Mouse (Mus musculus) stomach, embryonic 15.5 days (tissue): ENCODE measurements around the gene Mrpl14. TPM values are rescaled to one million over a fixed set of nuclear protein-coding genes. Genes with fewer than 3 reads are reported as not detected.

Experiments used
- ATAC-seq: fragments of 200-750 bp; cut with Nextera tagmentation; 2 replicates; pipeline ENCODE4 v1.8.0; 2017; ENCODE audit warnings: low read depth, moderate number of reproducible peaks, moderate TSS enrichment; ENCODE audit not compliant: insufficient read depth, low FRiP score
- H3K27ac ChIP-seq: fragments of 300-500 bp; sonication (generic); 2 replicates; pipeline ENCODE4 v1.5.1; 2015; ENCODE audit warnings: mild to moderate bottlenecking, inconsistent platforms
- H3K27me3 ChIP-seq: fragments of 300-500 bp; sonication (generic); replicated peaks from 2 replicates; pipeline ENCODE4 v1.6.1; 2015; ENCODE audit warnings: inconsistent platforms
- H3K36me3 ChIP-seq: fragments of 300-500 bp; sonication (generic); 2 replicates; pipeline ENCODE4 v1.6.1; 2015; ENCODE audit warnings: inconsistent platforms
- H3K4me1 ChIP-seq: fragments of 300-500 bp; sonication (generic); 2 replicates; pipeline ENCODE4 v1.6.1; 2015; ENCODE audit warnings: inconsistent platforms
- H3K4me2 ChIP-seq: fragments of 300-500 bp; sonication (generic); 2 replicates; pipeline ENCODE4 v1.6.1; 2015; ENCODE audit warnings: mild to moderate bottlenecking, inconsistent platforms
- H3K4me3 ChIP-seq: fragments of 300-500 bp; sonication (generic); replicated peaks from 2 replicates; pipeline ENCODE4 v1.5.1; 2015; ENCODE audit warnings: inconsistent platforms
- H3K9ac ChIP-seq: fragments of 300-500 bp; sonication (generic); 2 replicates; pipeline ENCODE4 v1.6.1; 2015; ENCODE audit warnings: inconsistent platforms
- H3K9me3 ChIP-seq: fragments of 300-500 bp; sonication (generic); 2 replicates; pipeline ENCODE4 v1.6.1; 2016; ENCODE audit warnings: inconsistent platforms
- WGBS: fragments of 180-500 bp; shearing (Covaris S2); methylation state at CpG from one replicate; pipeline ENCODE4 v1.1.7; 2015; 5-methylcytosine and 5-hydroxymethylcytosine counted together
- polyA plus RNA-seq: library from polyadenylated mRNA; unstranded; fragments of >200 nt; fragmentation: Nextera tagmentation; extraction: Ambion mirVana; gene quantifications from 2 replicates; pipeline ENCODE4 v1.2.1, GENCODE M21; 2015

Gene Mrpl14
- 145 and 154 TPM in 2 replicates for polyA plus RNA-seq

DNA sequence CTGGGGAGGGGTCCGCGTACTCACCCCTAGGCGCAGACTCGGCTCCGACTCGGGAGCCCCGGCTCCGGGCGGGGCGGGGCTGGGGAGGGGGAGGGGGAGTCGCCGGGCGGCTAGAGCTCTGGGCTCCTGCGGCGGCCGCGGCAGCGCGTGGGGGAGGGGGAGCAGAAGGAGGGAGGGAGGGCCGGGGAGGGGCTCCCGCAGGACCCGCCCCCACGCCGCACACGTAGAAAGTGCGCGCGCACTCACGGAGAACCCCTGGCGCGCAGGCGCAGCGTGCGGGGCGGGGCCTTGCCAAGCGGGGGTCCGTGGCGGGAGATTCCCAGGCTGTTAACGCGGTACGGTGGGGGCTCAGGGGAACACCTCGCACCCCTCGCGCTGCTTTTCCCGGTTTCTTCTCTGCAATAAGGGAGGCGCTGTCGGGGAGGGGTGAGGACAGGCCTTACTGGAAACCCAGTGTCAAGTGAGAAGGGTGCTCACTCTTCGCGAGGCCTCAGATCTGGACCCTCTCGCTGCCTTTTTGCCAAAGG lies at the start of gene Mrpl14:
TSS of gene Mrpl14 (plus strand) at position 230 of the 527 bp plus-strand sequence.
- peak; percentile 88 for ATAC-seq
- peak within 1 kb of the TSS; percentile 81 for H3K27ac ChIP-seq
- peak within 1 kb of the TSS; percentile 84 for H3K4me2 ChIP-seq
- peaks cover 26% of the 10 kb centered on the region for H3K4me1 ChIP-seq
- H3K36me3 ChIP-seq = no peaks in the 10 kb centered on the region
- no peaks in the 10 kb centered on the region for H3K27me3 ChIP-seq
- WGBS = under 1% methylated on average over 37 of the region's 50 CpGs
- H3K9ac ChIP-seq = peak within 1 kb of the TSS; percentile 96
- H3K4me3 ChIP-seq = peak within 1 kb of the TSS; percentile 93
- no peaks in the 10 kb centered on the region for H3K9me3 ChIP-seq

DNA sequence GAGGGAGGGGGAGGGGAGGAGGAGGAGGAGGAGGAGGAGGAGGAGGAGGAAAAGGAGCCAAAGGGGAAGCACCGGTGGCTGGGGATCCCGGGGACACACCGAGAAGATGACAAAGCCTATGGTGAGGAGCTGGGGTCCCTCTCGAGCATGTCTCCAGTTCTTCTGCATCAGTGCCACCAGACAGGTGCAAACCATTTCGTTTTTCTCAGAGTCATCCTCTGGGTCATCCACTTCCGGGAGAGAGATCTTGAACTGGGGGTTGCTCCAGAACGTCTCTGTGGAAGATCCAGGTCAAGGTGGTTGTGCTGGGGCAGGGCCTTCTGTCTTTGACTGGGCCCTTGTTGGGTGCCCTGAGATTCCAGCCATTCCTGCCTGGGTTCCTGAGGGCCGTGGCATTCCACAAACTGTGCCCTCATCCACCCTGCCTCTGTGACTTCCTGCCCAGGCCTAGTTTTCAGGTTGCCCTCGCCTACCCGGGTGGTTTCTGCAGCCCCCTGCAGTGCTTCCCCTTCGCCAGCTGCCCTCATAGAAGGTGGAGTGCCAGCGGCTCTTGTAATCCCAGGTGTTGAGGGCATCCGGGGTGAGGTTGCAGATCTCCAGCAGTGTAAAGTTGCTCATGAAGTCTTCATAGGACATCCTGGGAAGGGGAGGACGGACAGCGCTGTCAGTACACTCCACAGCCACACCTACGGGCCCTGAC lies 47.4 kb upstream of the Mrpl14 start:
- Histone ChIP-seq H3K9ac (no peak overlapping the region), H3K4me1 (no peaks in the 10 kb centered on the region; the same call in 1 of the 2 replicates), H3K27me3 (no peaks in the 10 kb centered on the region), H3K4me3 (no peak overlapping the region), H3K27ac (no peak overlapping the region), H3K9me3 (no peaks in the 10 kb centered on the region), H3K4me2 (no peak overlapping the region), H3K36me3 (no peaks in the 10 kb centered on the region)
- no peak for ATAC-seq
- 78% methylated on average over 16 of the region's 16 CpGs for WGBS

DNA sequence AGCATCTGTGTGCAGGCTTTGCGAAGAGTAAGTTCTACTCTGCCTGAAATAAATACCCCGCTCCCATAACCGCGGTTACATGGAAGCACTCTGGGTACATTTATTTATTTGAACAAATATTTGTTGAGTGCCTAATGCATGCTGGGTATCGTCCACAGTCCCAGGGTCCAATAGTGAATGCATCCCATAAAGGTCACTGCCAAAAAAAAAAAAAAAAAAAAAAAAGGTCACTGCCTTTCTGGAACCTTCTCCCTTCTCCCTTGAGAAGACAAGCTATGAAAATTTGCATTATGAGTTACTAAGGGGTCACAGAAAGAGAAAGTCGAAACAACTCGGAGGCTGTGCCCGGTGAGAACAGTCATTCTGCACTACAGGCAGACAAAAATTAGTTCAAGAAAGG lies 44.1 kb upstream of the Mrpl14 start:
- ATAC-seq = no peak

DNA sequence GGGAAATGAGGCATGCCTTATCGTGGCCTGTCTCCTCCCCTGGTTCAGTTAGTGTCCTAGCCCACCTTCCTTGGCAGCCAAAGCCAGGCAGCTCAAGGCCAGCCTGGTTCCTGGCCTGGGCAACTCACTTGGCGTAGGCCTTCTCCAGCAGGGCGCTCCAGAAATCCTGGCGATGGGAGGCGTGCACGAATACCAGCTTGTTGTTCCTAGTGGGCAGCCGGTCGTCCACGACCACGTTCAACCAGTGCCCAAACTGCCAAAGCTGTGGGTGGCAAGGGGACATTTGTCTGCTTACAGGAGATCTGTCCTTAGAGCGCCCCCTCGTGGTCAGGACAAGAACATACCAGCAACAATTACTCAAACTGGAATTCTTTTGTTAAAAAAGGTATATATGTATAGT lies 43.4 kb upstream of the Mrpl14 start:
- Histone ChIP-seq H3K4me3 (no peak overlapping the region), H3K27ac (no peak overlapping the region), H3K9ac (no peak overlapping the region), H3K4me1 (no peaks in the 10 kb centered on the region; the same call in 1 of the 2 replicates), H3K4me2 (no peak overlapping the region), H3K36me3 (no peaks in the 10 kb centered on the region), H3K9me3 (no peaks in the 10 kb centered on the region), H3K27me3 (no peaks in the 10 kb centered on the region)
- no peak for ATAC-seq
- 24% methylated on average over 12 of the region's 12 CpGs for WGBS

More for the DNA sequence above, 44.1 kb upstream of the Mrpl14 start:
- Histone ChIP-seq H3K4me1 (no peaks in the 10 kb centered on the region; the same call in 1 of the 2 replicates), H3K27me3 (no peaks in the 10 kb centered on the region), H3K4me2 (no peak overlapping the region), H3K36me3 (no peaks in the 10 kb centered on the region), H3K27ac (no peak overlapping the region), H3K9ac (no peak overlapping the region), H3K9me3 (no peaks in the 10 kb centered on the region), H3K4me3 (no peak overlapping the region)
- WGBS = 83% methylated on average over 8 of the region's 8 CpGs

DNA sequence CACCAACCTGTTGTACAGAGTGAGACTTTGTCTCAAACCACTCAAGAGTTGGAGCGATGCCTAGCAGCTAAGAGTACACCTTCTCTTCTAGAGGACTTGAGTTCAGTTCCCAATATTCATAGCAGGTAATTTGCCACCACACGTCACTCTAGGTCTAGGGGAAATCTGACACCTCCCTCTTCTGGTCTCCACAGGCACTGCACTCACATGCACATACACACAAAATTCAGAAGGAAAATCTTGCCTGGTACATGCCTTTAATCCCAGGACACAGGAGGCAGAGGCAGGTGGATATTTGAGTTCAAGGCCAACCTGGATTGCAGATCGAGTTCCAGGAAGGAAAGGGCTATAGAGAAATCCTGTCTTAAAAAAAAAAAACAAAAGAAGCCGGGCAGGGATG lies 41.9 kb upstream of the Mrpl14 start:
- no peak overlapping the region for H3K4me3 ChIP-seq
- WGBS = 91% methylated on average over 4 of the region's 4 CpGs
- H3K27me3 ChIP-seq = no peaks in the 10 kb centered on the region
- H3K4me2 ChIP-seq = no peak overlapping the region
- no peaks in the 10 kb centered on the region; the same call in 1 of the 2 replicates for H3K4me1 ChIP-seq
- H3K27ac ChIP-seq = no peak overlapping the region
- no peaks in the 10 kb centered on the region for H3K9me3 ChIP-seq
- H3K36me3 ChIP-seq = no peaks in the 10 kb centered on the region
- ATAC-seq = no peak
- no peak overlapping the region for H3K9ac ChIP-seq

DNA sequence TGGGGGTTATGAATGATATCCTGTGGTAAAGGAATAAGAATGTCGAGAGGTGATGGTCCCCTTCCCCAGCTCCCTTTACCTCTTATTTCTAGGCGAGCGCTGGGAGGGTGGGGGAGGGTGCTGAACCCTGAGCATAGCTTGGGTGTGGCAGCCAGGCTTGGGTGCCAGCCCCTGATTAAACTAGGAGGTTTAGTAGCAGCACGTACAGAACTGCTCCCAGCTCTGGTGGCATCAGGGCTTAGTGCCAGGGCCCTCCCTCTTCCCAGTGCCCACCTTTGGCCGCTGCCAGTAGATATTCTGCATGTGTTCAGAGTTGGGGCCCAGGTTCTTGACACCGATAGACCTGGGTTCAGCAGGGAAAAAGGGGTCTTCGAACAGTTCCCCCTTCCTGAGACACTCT lies 32.9 kb upstream of the Mrpl14 start:
- 56% methylated on average over 7 of the region's 7 CpGs for whole genome bisulfite sequencing

DNA sequence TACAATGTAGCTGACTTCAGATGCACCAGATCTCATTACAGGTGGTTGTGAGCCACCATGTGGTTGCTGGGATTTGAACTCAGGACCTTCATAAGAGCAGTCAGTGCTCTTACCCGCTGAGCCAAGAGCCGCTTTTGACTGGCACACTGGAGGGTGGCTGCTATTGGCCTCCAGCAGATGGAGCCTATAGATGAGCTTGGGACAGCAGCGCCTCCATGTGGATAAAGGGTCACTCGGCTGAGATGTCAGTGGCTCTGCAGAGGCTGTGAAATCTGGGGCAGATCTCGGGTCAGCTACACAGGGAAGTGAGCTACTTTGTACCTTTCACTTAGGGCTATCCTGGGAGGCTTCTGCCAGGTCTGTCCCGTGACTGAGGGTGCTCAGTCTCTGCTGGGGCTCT lies 30.3 kb upstream of the Mrpl14 start:
- no peaks in the 10 kb centered on the region for H3K27me3 ChIP-seq
- no peaks in the 10 kb centered on the region for H3K4me1 ChIP-seq
- ATAC-seq = no peak
- H3K9me3 ChIP-seq = no peaks in the 10 kb centered on the region
- no peaks in the 10 kb centered on the region for H3K36me3 ChIP-seq
- H3K4me3 ChIP-seq = no peak overlapping the region
- no peak overlapping the region for H3K9ac ChIP-seq
- WGBS = 23% methylated on average over 6 of the region's 6 CpGs
- no peak overlapping the region for H3K27ac ChIP-seq
- no peak overlapping the region for H3K4me2 ChIP-seq

More for the DNA sequence above, 32.9 kb upstream of the Mrpl14 start:
- no peak for ATAC-seq
- no peaks in the 10 kb centered on the region for H3K27me3 ChIP-seq
- H3K9ac ChIP-seq = no peak overlapping the region
- no peak overlapping the region for H3K4me2 ChIP-seq
- H3K4me1 ChIP-seq = no peaks in the 10 kb centered on the region
- no peak overlapping the region for H3K4me3 ChIP-seq
- no peaks in the 10 kb centered on the region for H3K36me3 ChIP-seq
- H3K27ac ChIP-seq = no peak overlapping the region
- H3K9me3 ChIP-seq = no peaks in the 10 kb centered on the region

DNA sequence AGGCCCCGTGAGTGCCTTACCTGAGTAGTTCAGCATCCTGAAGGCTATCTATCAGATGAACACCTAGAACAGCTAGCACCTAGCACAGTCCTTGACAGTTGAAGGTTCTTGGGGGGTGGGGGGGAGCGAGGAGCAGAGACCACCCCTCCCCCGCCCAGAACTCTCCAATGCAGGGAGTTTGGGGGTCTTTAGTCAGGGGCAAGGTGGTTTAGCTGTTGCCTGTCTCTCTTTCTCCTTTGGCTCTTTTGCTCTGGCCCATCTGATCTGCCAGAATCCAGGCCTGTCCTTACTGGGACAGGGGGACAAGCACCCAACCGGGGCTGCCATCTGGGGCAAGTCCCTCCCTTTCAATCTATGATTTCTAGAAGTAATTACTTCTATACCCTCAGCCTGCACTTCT lies 26.9 kb upstream of the Mrpl14 start, which contains the start of gene Capn11:
TSS of gene Capn11 (minus strand) at position 101 of the 400 bp plus-strand sequence.
- H3K36me3 ChIP-seq = peaks cover 3% of the 10 kb centered on the region; the same call in 1 of the 2 replicates
- ATAC-seq = no peak
- H3K9me3 ChIP-seq = no peaks in the 10 kb centered on the region
- H3K4me2 ChIP-seq = no peak within 1 kb of the TSS
- no peaks in the 10 kb centered on the region for H3K27me3 ChIP-seq
- H3K4me1 ChIP-seq = no peaks in the 10 kb centered on the region
- no peak within 1 kb of the TSS for H3K9ac ChIP-seq
- H3K27ac ChIP-seq = no peak within 1 kb of the TSS
- WGBS = 79% methylated on average over 4 of the region's 4 CpGs
- no peak within 1 kb of the TSS for H3K4me3 ChIP-seq

DNA sequence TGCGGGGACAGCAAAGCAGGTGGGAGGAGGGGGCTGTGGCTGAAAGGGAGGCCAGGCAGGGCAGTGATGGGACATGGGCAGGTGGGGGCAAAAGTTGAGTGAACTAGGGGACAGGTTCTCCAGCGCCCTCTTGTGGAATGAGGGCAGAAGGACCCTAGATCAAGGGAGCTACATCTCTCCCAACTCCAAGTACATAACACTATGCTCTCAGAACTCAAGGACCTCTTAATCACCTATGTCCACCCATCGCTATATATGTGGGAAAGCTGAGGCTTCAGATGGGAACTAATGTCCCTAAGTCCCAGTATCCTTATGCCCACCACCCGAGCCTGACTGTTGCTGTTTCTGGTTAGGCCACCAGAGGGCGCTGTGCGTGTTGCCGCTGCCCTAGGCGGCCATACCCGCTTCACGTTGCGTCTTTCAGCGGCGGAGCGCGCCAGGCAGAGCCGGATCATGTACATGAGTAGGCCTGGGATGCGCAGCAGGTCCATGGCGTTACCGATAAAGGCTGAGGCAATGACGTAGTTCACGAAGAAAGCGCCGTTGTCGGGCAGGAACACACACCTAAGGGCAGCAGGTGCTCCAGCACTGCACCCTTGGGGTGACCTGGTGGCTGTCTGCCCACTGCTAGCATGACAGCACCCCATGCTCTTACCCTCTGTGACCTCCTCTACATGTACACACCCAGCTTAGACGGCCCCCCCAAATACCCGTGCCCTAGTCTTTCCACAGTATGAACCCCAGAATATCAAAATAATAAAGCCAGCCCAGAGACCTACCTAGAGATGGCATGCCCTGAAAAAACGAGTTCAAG lies 22.8 kb upstream of the Mrpl14 start:
- Histone ChIP-seq H3K4me1 (0 out of 2 replicates have a peak, but pooled peaks cover 3% of the 10 kb centered on the region), H3K4me3 (no peak overlapping the region), H3K27me3 (no peaks in the 10 kb centered on the region), H3K27ac (no peak overlapping the region), H3K9me3 (no peaks in the 10 kb centered on the region), H3K4me2 (no peak overlapping the region), H3K36me3 (peaks cover 22% of the 10 kb centered on the region), H3K9ac (no peak overlapping the region)
- WGBS = 27% methylated on average over 27 of the region's 27 CpGs
- no peak; the same call in 1 of the 2 replicates for ATAC-seq

DNA sequence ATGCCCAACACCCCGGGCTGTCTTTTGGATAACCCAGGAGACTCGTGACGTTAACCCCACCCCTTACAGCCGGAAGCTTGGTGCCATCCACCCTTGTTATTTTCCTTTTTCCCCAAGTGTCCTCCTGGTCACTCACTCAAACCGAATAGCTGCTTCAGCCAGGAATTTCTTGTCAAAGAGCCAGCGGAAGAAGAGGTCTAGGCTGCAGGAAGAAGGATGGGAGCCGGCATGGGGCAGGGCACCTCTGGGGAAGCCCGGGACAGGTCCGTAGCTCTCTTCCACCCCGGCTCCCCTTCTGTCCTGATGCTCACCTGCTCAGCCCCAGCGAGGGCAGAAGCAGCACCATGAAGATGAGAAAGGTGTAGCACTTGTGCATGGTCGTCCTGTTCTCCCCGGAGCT lies 21.5 kb upstream of the Mrpl14 start:
- no peak for ATAC-seq
- Histone ChIP-seq H3K36me3 (peaks cover 24% of the 10 kb centered on the region), H3K27me3 (no peaks in the 10 kb centered on the region), H3K4me1 (0 out of 2 replicates have a peak, but pooled peaks cover 3% of the 10 kb centered on the region), H3K4me3 (no peak overlapping the region), H3K4me2 (no peak overlapping the region), H3K27ac (no peak overlapping the region), H3K9ac (no peak overlapping the region), H3K9me3 (no peaks in the 10 kb centered on the region)
- 90% methylated on average over 13 of the region's 13 CpGs for WGBS

DNA sequence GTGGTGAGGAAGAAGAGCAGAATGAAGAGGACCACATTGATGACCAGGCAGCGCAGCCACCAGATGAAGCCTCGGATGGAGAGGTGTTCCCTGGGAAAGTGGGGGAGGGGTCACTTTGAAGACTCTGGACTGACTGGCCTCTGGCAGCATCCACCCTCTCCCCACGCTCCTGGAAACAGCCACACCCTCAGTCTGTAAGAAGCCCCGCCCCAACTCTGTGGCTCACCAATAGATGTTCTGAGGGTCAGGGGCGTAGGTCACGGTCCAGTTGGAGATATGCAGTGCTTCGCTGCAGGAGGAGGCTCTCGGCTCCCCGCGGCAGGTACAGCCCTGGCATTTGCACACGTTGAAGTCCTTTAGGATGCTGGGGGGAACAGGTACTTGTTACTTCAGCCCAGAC lies 20.0 kb upstream of the Mrpl14 start:
- ATAC-seq = no peak
- no peaks in the 10 kb centered on the region for H3K27me3 ChIP-seq
- H3K4me3 ChIP-seq = no peak overlapping the region
- no peaks in the 10 kb centered on the region for H3K9me3 ChIP-seq
- no peak overlapping the region for H3K4me2 ChIP-seq
- no peak overlapping the region for H3K9ac ChIP-seq
- no peak overlapping the region for H3K27ac ChIP-seq
- WGBS = 72% methylated on average over 11 of the region's 11 CpGs
- H3K36me3 ChIP-seq = peaks cover 31% of the 10 kb centered on the region
- 0 out of 2 replicates have a peak, but pooled peaks cover 3% of the 10 kb centered on the region for H3K4me1 ChIP-seq

DNA sequence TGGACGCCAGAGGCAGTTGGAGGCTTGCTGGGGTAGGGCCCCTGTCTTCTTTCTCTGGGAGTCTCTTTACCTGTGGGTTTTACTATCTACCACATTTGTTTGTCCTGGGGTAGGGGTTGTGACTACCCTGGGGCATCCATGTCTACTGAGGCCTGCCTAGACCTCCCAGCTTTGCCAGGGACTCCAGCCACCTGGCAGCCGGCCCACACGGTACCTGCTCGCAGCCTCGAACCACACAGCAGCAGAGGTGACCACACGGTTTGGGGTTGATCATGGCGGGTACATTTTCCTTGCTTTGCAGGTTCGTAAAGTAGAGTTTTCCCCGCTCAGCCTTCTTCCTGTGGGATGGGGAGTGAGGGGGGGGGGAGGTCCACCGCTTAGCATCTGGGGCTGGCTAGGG lies 18.6 kb upstream of the Mrpl14 start:
- 0 out of 2 replicates have a peak, but pooled peaks cover 3% of the 10 kb centered on the region for H3K4me1 ChIP-seq
- H3K36me3 ChIP-seq = peaks cover 29% of the 10 kb centered on the region
- 84% methylated on average over 9 of the region's 10 CpGs for WGBS
- H3K9ac ChIP-seq = no peak overlapping the region
- H3K4me3 ChIP-seq = no peak overlapping the region
- no peak overlapping the region for H3K27ac ChIP-seq
- no peaks in the 10 kb centered on the region for H3K9me3 ChIP-seq
- H3K4me2 ChIP-seq = no peak overlapping the region
- H3K27me3 ChIP-seq = no peaks in the 10 kb centered on the region
- ATAC-seq = no peak
